Mouse (Mus musculus) thymus, adult 2 months (tissue): ENCODE measurements around the gene Cplx3.

Experiments
- CTCF ChIP-seq: fragments of 200-500 bp; IDR thresholded peaks from 2 replicates; pipeline ENCODE4 v1.5.1; 2012; ENCODE audit warnings: mild to moderate bottlenecking, control low read depth, low read length, moderate library complexity, borderline replicate concordance; ENCODE audit not compliant: control insufficient read depth, poor library complexity, insufficient read depth; ENCODE audit errors: extremely low read depth
- POLR2A ChIP-seq: fragments of 200-500 bp; IDR thresholded peaks from 2 replicates; pipeline ENCODE4 v1.6.1; 2012; ENCODE audit warnings: mild to moderate bottlenecking, low read length, control low read depth, moderate library complexity; ENCODE audit not compliant: control insufficient read depth, poor library complexity, insufficient read depth; ENCODE audit errors: extremely low read depth

GRCm38 (mm10) chr9:57558625-57559024, 47.5 kb downstream of the Cplx3 start:
- TF ChIP-seq CTCF (no peak), POLR2A (no peak)
